Mouse (Mus musculus): ENCODE data around the gene Gm8232. TPM values are rescaled to one million over a fixed set of nuclear protein-coding genes. Genes with fewer than 3 reads are reported as not detected.
"Not testable (repeated sequence)": the region's sequence is repeated elsewhere in the genome, so short reads cannot be mapped to it uniquely, and the experiment has no call there.

Gm8232 gene
- not detected in 2 replicates for polyA plus RNA-seq (2012; rRNA removed)

DNA sequence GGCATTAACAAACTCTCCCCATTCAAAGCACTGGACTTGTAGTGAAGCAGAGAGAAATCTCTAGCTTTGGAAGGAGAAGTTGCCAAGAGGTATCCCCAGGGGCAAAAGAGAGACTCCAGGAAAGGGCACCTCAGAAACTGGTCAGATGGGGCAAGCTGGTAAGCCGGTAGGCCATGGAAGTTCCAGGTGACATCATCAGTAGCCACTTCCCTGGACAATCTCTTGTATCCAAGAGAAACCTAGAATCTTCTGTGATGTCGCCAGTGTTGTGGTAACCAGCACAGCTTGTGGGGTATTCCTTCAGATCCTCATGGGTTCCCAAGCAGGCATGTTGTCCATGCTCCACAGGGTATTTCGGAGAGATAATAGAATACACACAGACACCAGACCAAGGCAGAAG, at the start of gene Gm8232:
TSS of gene Gm8232 (plus strand) at position 301 of the 400 bp plus-strand sequence.
- H3K36me3 ChIP-seq (ENCODE audit: control insufficient read depth, insufficient read depth, low read length); H3K4me1 ChIP-seq (ENCODE audit: control insufficient read depth, insufficient read depth, insufficient read length, low read length); H3K27ac ChIP-seq (ENCODE audit: insufficient read depth, low read depth, low read length); H3K4me3 ChIP-seq (ENCODE audit: low read depth, low read length); H3K27me3 ChIP-seq (ENCODE audit: control insufficient read depth, insufficient read depth, low read length): not testable (repeated sequence)
- WGBS: 83% methylated on average over 3 of the region's 3 CpGs

- H3K4me1 ChIP-seq (ENCODE audit: control insufficient read depth, insufficient read depth, insufficient read length, low read length); H3K27me3 ChIP-seq (ENCODE audit: control insufficient read depth, insufficient read depth, low read length); H3K36me3 ChIP-seq (ENCODE audit: control insufficient read depth, insufficient read depth, low read length); H3K27ac ChIP-seq (ENCODE audit: insufficient read depth, low read depth, low read length); H3K4me3 ChIP-seq (ENCODE audit: low read depth, low read length): not testable (repeated sequence)
- WGBS: 69% methylated on average over 4 of the region's 4 CpGs
These were observed 49.2 kb upstream of the Gm8232 start for GRCm38 (mm10) chr14:44384233-44384632.

GRCm38 (mm10) chr14:44410588-44410987, 22.8 kb upstream of the Gm8232 start, which contains the start of gene Gm3371:
TSS of gene Gm3371 (minus strand) at chr14:44410688.
- not testable (repeated sequence) for H3K36me3 ChIP-seq (ENCODE audit: control insufficient read depth, insufficient read depth, low read length); H3K4me3 ChIP-seq (ENCODE audit: low read depth, low read length); H3K27ac ChIP-seq (ENCODE audit: insufficient read depth, low read depth, low read length); H3K27me3 ChIP-seq (ENCODE audit: control insufficient read depth, insufficient read depth, low read length); H3K4me1 ChIP-seq (ENCODE audit: control insufficient read depth, insufficient read depth, insufficient read length, low read length)
- 40% methylated on average over 1 of the region's 2 CpGs for WGBS

Other genes with a start within 250 kb of the Gm8232 start
- not detected in 2 replicates for gene Gm8212, start 236.0 kb upstream of the Gm8232 start, polyA plus RNA-seq (2012; rRNA removed)
- gene 4930503E14Rik, start 220.4 kb upstream of the Gm8232 start, polyA plus RNA-seq (2012; rRNA removed): not detected in 2 replicates
- not detected in 2 replicates for gene Gm8220, start 148.1 kb upstream of the Gm8232 start, polyA plus RNA-seq (2012; rRNA removed)
- not detected in 2 replicates for gene Gm5930, start 95.1 kb upstream of the Gm8232 start, polyA plus RNA-seq (2012; rRNA removed)
- gene Gm8229, start 68.3 kb upstream of the Gm8232 start, polyA plus RNA-seq (2012; rRNA removed): not detected in 2 replicates
- gene Gm3371, start 22.9 kb upstream of the Gm8232 start, polyA plus RNA-seq (2012; rRNA removed): not detected in 2 replicates
- gene BC061237, start 58.8 kb downstream of the Gm8232 start, polyA plus RNA-seq (2012; rRNA removed): not detected in 2 replicates
- not detected in 2 replicates for gene Gm17093, start 84.6 kb downstream of the Gm8232 start, polyA plus RNA-seq (2012; rRNA removed)
- not detected in 2 replicates for gene Gm8247, start 149.5 kb downstream of the Gm8232 start, polyA plus RNA-seq (2012; rRNA removed)
- not detected in 2 replicates for gene Gm5624, start 194.3 kb downstream of the Gm8232 start, polyA plus RNA-seq (2012; rRNA removed)

All from small intestine, adult 2 months (tissue).